Mouse (Mus musculus) intestine, embryonic 14.5 days (tissue): ENCODE measurements around the gene Wnt2. TPM values are rescaled to one million over a fixed set of nuclear protein-coding genes. Genes with fewer than 3 reads are reported as not detected.

Source experiments
- ATAC-seq: fragments of 200-750 bp; cut with Nextera tagmentation; replicated peaks from 2 replicates; pipeline ENCODE4 v1.8.0; 2017; ENCODE audit warnings: low read depth, moderate number of reproducible peaks, moderate TSS enrichment, moderate library complexity; ENCODE audit not compliant: low FRiP score, low TSS enrichment
- DNase-seq: peaks from one replicate; pipeline ENCODE4 v3.0.0-alpha.2; 2018; ENCODE audit warnings: low spot score
- H3K27ac ChIP-seq: fragments of 300-500 bp; sonication (generic); 2 replicates; pipeline ENCODE4 v1.5.1; 2014; ENCODE audit warnings: low read depth, mild to moderate bottlenecking, control low read depth
- H3K27me3 ChIP-seq: fragments of 300-500 bp; sonication (generic); replicated peaks from 2 replicates; pipeline ENCODE4 v1.6.1; 2014; ENCODE audit warnings: low read length, control low read depth; ENCODE audit not compliant: control insufficient read depth, insufficient read depth
- H3K36me3 ChIP-seq: fragments of 300-500 bp; sonication (generic); 2 replicates; pipeline ENCODE4 v1.6.1; 2014; ENCODE audit warnings: low read length, control low read depth; ENCODE audit not compliant: control insufficient read depth, insufficient read depth
- H3K4me1 ChIP-seq: fragments of 300-500 bp; sonication (generic); replicated peaks from 2 replicates; pipeline ENCODE4 v1.6.1; 2014; ENCODE audit warnings: low read length, control low read depth, mixed read lengths; ENCODE audit not compliant: control insufficient read depth, insufficient read depth
- H3K4me2 ChIP-seq: fragments of 300-500 bp; sonication (generic); 2 replicates; pipeline ENCODE4 v1.6.1; 2014; ENCODE audit warnings: low read length
- H3K4me3 ChIP-seq: fragments of 300-500 bp; sonication (generic); 2 replicates; pipeline ENCODE4 v1.5.1; 2014; ENCODE audit warnings: low read depth, low read length, control low read depth, mixed read lengths
- H3K9ac ChIP-seq: fragments of 300-500 bp; sonication (generic); 2 replicates; pipeline ENCODE4 v1.6.1; 2014; ENCODE audit warnings: mild to moderate bottlenecking, low read length
- H3K9me3 ChIP-seq: fragments of 300-500 bp; sonication (generic); 2 replicates; pipeline ENCODE4 v1.6.1; 2016; ENCODE audit warnings: low read length, control low read depth; ENCODE audit not compliant: control insufficient read depth
- WGBS: fragments of 180-500 bp; shearing (Covaris S2); extraction: QIAGEN DNeasy Blood & Tissue Kit; methylation state at CpG from one replicate; pipeline ENCODE4 v1.1.7; 2014; 5-methylcytosine and 5-hydroxymethylcytosine counted together
- polyA plus RNA-seq: library from polyadenylated mRNA; unstranded; fragments of >200 nt; fragmentation: Nextera tagmentation; extraction: Ambion mirVana; gene quantifications from 2 replicates; pipeline ENCODE4 v1.2.1, GENCODE M21; 2014

The Wnt2 gene
- polyA plus RNA-seq, 1 experiment from 2014 or later, result 0.35 TPM

GRCm38 (mm10) chr6:17943877-17944617 lies 86.3 kb downstream of the Wnt2 start:
- Histone ChIP-seq H3K9ac (no peak overlapping the region), H3K27me3 (no peaks in the 10 kb centered on the region), H3K9me3 (no peaks in the 10 kb centered on the region), H3K4me1 (0 out of 2 replicates have a peak, but pooled peaks cover 4% of the 10 kb centered on the region), H3K4me2 (no peak overlapping the region), H3K4me3 (no peak overlapping the region), H3K36me3 (no peaks in the 10 kb centered on the region), H3K27ac (no peak overlapping the region)
- WGBS, result 41% methylated on average over 9 of the region's 9 CpGs
- ATAC-seq (peak; percentile 47; the same call in 1 of the 2 replicates), DNase-seq (no peak)

DNA sequence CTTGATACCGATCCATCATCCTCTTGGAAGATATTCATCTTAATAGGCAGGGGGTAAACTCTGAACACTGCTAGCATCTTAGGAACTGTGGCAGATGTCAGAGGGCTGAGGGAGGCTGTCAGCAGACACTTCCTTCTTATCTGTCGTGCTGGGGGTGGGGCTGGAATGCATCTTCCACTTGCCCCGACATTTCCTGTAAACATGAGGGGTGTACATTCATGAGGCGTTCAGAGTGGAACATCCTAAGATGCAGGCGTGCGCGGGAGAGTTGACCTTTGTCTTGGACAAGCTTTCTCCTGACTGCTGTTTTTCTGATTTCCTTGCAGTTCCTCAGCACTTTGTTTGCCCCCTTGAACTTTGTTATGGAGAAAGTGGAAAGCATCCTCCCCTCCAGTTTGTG lies 88.0 kb downstream of the Wnt2 start:
- 25% methylated on average over 7 of the region's 7 CpGs for WGBS
- ATAC-seq, result no peak

GRCm38 (mm10) chr6:17941916-17942315 lies 88.5 kb downstream of the Wnt2 start:
- Histone ChIP-seq H3K4me1 (0 out of 2 replicates have a peak, but pooled peaks cover 4% of the 10 kb centered on the region), H3K27ac (no peak overlapping the region), H3K36me3 (no peaks in the 10 kb centered on the region), H3K9me3 (no peaks in the 10 kb centered on the region), H3K9ac (no peak overlapping the region), H3K27me3 (no peaks in the 10 kb centered on the region), H3K4me2 (no peak overlapping the region), H3K4me3 (no peak overlapping the region)
- no peak for ATAC-seq
- no peak for DNase-seq
- WGBS, result 37% methylated on average over 2 of the region's 2 CpGs

More for the DNA sequence above, 88.0 kb downstream of the Wnt2 start:
- no peak overlapping the region for H3K9ac ChIP-seq
- no peaks in the 10 kb centered on the region for H3K27me3 ChIP-seq
- H3K9me3 ChIP-seq, result no peaks in the 10 kb centered on the region
- H3K4me3 ChIP-seq, result no peak overlapping the region
- H3K36me3 ChIP-seq, result no peaks in the 10 kb centered on the region
- H3K4me1 ChIP-seq, result 0 out of 2 replicates have a peak, but pooled peaks cover 4% of the 10 kb centered on the region
- H3K4me2 ChIP-seq, result no peak overlapping the region
- no peak overlapping the region for H3K27ac ChIP-seq
- DNase-seq, result no peak

Other genes with a start within 250 kb of the Wnt2 start
- not detected in 2 replicates for gene Asz1, start 78.5 kb upstream of the Wnt2 start, polyA plus RNA-seq
- 16.2 and 17.7 TPM in 2 replicates for gene Cftr, start 140.1 kb upstream of the Wnt2 start, polyA plus RNA-seq